In genomic region chr7:96681808-96682207, GRCm38 (mm10) we compare ENCODE assay signal across 14 mouse cellular contexts.
"Had no signal": no experiment of that assay in that cellular context is flagged by ENCODE, and none has a peak within 500 bp of the region (broad histone marks: within the 10 kb centered on the region; RNA-seq: fewer than 3 reads in every experiment).

No protein-coding gene starts in this region.

- H3K9ac ChIP-seq: liver, embryonic 13.5 days had no signal

- ATAC-seq: hindbrain, postnatal 0 days; inflammation-experienced regulatory T-cells, adult 6 months; intestine, embryonic 16.5 days had no signal

- H3K27me3 ChIP-seq: liver, embryonic 13.5 days had no signal

- DNase-seq: kidney, adult 18-20 months; kidney, adult 9 months; kidney, postnatal 14 days; kidney, postnatal 4 days; liver, embryonic 13.5 days; lung, adult 2 months; lung, postnatal 14 days; lung, postnatal 4 days; thymus, adult 18-20 months; thymus, postnatal 36 days had no signal

- H3K36me3 ChIP-seq: liver, embryonic 13.5 days had no signal

- H3K4me1 ChIP-seq: liver, embryonic 13.5 days had no signal

- H3K4me2 ChIP-seq: liver, embryonic 13.5 days had no signal

- H3K27ac ChIP-seq: hindbrain, postnatal 0 days; liver, embryonic 13.5 days had no signal

- H3K4me3 ChIP-seq: liver, embryonic 13.5 days; myocyte had no signal

- H3K9me3 ChIP-seq: liver, embryonic 13.5 days had no signal
